Mouse (Mus musculus) hindbrain, embryonic 14.5 days (tissue): ENCODE results near the gene Cacna1c. TPM values are rescaled to one million over a fixed set of nuclear protein-coding genes. Genes with fewer than 3 reads are reported as not detected.

Source experiments
- ATAC-seq: fragments of 200-750 bp; cut with Nextera tagmentation; 2 replicates; pipeline ENCODE4 v1.8.0; 2017; ENCODE audit warnings: moderate number of reproducible peaks, mild to moderate bottlenecking, moderate TSS enrichment, moderate library complexity; ENCODE audit not compliant: low FRiP score
- DNase-seq: peaks from one replicate; pipeline ENCODE4 v3.0.0-alpha.2; 2015; ENCODE audit warnings: low spot score
- H3K27ac ChIP-seq: fragments of 300-500 bp; sonication (generic); 2 replicates; pipeline ENCODE4 v1.5.1; 2014; ENCODE audit warnings: mild to moderate bottlenecking, moderate library complexity
- H3K27me3 ChIP-seq: fragments of 300-500 bp; sonication (generic); 2 replicates; pipeline ENCODE4 v1.6.1; 2014; ENCODE audit warnings: mild to moderate bottlenecking, low read length, mixed read lengths; ENCODE audit not compliant: control insufficient read depth, insufficient read depth
- H3K36me3 ChIP-seq: fragments of 300-500 bp; sonication (generic); replicated peaks from 2 replicates; pipeline ENCODE4 v1.6.1; 2014; ENCODE audit not compliant: control insufficient read depth, insufficient read depth
- H3K4me1 ChIP-seq: fragments of 300-500 bp; sonication (generic); replicated peaks from 2 replicates; pipeline ENCODE4 v1.6.1; 2014; ENCODE audit warnings: antibody characterized with exemption, low read length, mixed read lengths; ENCODE audit not compliant: control insufficient read depth, insufficient read depth
- H3K4me2 ChIP-seq: fragments of 300-500 bp; sonication (generic); replicated peaks from 2 replicates; pipeline ENCODE4 v1.6.1; 2014; ENCODE audit warnings: mild to moderate bottlenecking, moderate library complexity
- H3K4me3 ChIP-seq: fragments of 300-500 bp; sonication (generic); replicated peaks from 2 replicates; pipeline ENCODE4 v1.5.1; 2014; ENCODE audit warnings: mild to moderate bottlenecking, low read length
- H3K9ac ChIP-seq: fragments of 300-500 bp; sonication (generic); 2 replicates; pipeline ENCODE4 v1.6.1; 2014
- H3K9me3 ChIP-seq: fragments of 300-500 bp; sonication (generic); 2 replicates; pipeline ENCODE4 v1.6.1; 2016; ENCODE audit warnings: low read length; ENCODE audit not compliant: control insufficient read depth
- WGBS: fragments of 180-500 bp; shearing (Covaris S2); extraction: QIAGEN DNeasy Blood & Tissue Kit; methylation state at CpG from one replicate; pipeline ENCODE4 v1.1.7; 2014; 5-methylcytosine and 5-hydroxymethylcytosine counted together
- polyA plus RNA-seq: library from polyadenylated mRNA; unstranded; fragments of >200 nt; fragmentation: Nextera tagmentation; extraction: Ambion mirVana; gene quantifications from 2 replicates; pipeline ENCODE4 v1.2.1, GENCODE M21; 2014

Gene Cacna1c
- polyA plus RNA-seq, 1 experiment from 2014 or later, result 10.1 TPM

- Histone ChIP-seq H3K9ac (no peak overlapping the region), H3K4me1 (no peaks in the 10 kb centered on the region), H3K4me3 (no peak overlapping the region), H3K9me3 (no peaks in the 10 kb centered on the region), H3K36me3 (no peaks in the 10 kb centered on the region), H3K27me3 (no peaks in the 10 kb centered on the region), H3K4me2 (no peak overlapping the region), H3K27ac (no peak overlapping the region)
- WGBS, result 95% methylated on average over 4 of the region's 4 CpGs
- DNase-seq, result no peak
- ATAC-seq, result no peak
Measured at GRCm38 (mm10) chr6:119132863-119133262, 63.4 kb downstream of the Cacna1c start.

GRCm38 (mm10) chr6:119132111-119132735 is 64.0 kb downstream of the Cacna1c start:
- no peak overlapping the region for H3K9ac ChIP-seq
- H3K27me3 ChIP-seq, result no peaks in the 10 kb centered on the region
- no peaks in the 10 kb centered on the region for H3K9me3 ChIP-seq
- H3K4me3 ChIP-seq, result no peak overlapping the region
- H3K36me3 ChIP-seq, result no peaks in the 10 kb centered on the region
- no peak for DNase-seq
- H3K4me2 ChIP-seq, result no peak overlapping the region
- 64% methylated on average over 8 of the region's 8 CpGs for WGBS
- no peaks in the 10 kb centered on the region for H3K4me1 ChIP-seq
- no peak overlapping the region for H3K27ac ChIP-seq
- no peak for ATAC-seq

GRCm38 (mm10) chr6:119129664-119130063 is 66.6 kb downstream of the Cacna1c start:
- no peaks in the 10 kb centered on the region; the same call in 1 of the 2 replicates for H3K9me3 ChIP-seq
- H3K9ac ChIP-seq, result no peak overlapping the region
- no peak overlapping the region for H3K4me3 ChIP-seq
- no peak overlapping the region for H3K4me2 ChIP-seq
- no peaks in the 10 kb centered on the region for H3K4me1 ChIP-seq
- H3K27ac ChIP-seq, result no peak overlapping the region
- DNase-seq (no peak), ATAC-seq (no peak)
- H3K27me3 ChIP-seq, result no peaks in the 10 kb centered on the region
- H3K36me3 ChIP-seq, result no peaks in the 10 kb centered on the region
- WGBS, result 81% methylated on average over 5 of the region's 5 CpGs

GRCm38 (mm10) chr6:119128521-119128920 is 67.7 kb downstream of the Cacna1c start:
- Histone ChIP-seq H3K9ac (no peak overlapping the region), H3K4me3 (no peak overlapping the region), H3K27ac (no peak overlapping the region), H3K4me2 (no peak overlapping the region), H3K27me3 (no peaks in the 10 kb centered on the region), H3K4me1 (no peaks in the 10 kb centered on the region), H3K9me3 (no peaks in the 10 kb centered on the region; the same call in 1 of the 2 replicates), H3K36me3 (no peaks in the 10 kb centered on the region)
- 90% methylated on average over 8 of the region's 8 CpGs for WGBS
- ATAC-seq (no peak), DNase-seq (no peak)

- Histone ChIP-seq H3K4me3 (no peak overlapping the region), H3K4me2 (no peak overlapping the region), H3K27me3 (no peaks in the 10 kb centered on the region), H3K9me3 (no peaks in the 10 kb centered on the region; the same call in 1 of the 2 replicates), H3K9ac (no peak overlapping the region), H3K36me3 (no peaks in the 10 kb centered on the region), H3K27ac (no peak overlapping the region), H3K4me1 (no peaks in the 10 kb centered on the region)
- ATAC-seq (no peak), DNase-seq (no peak)
- 90% methylated on average over 1 of the region's 1 CpGs for WGBS
Measured at GRCm38 (mm10) chr6:119128076-119128475, 68.1 kb downstream of the Cacna1c start.

- Histone ChIP-seq H3K27me3 (no peaks in the 10 kb centered on the region), H3K36me3 (no peaks in the 10 kb centered on the region), H3K9me3 (no peaks in the 10 kb centered on the region; the same call in 1 of the 2 replicates), H3K4me1 (no peaks in the 10 kb centered on the region), H3K4me2 (no peak overlapping the region), H3K4me3 (no peak overlapping the region), H3K27ac (no peak overlapping the region), H3K9ac (no peak overlapping the region)
- ATAC-seq (no peak), DNase-seq (no peak)
- 88% methylated on average over 3 of the region's 3 CpGs for WGBS
Measured at GRCm38 (mm10) chr6:119126991-119127390, 69.2 kb downstream of the Cacna1c start.

GRCm38 (mm10) chr6:119118371-119118770 is 77.8 kb downstream of the Cacna1c start:
- no peak overlapping the region for H3K9ac ChIP-seq
- H3K9me3 ChIP-seq, result no peaks in the 10 kb centered on the region
- H3K4me3 ChIP-seq, result no peak overlapping the region
- H3K4me1 ChIP-seq, result no peaks in the 10 kb centered on the region
- no peak overlapping the region for H3K4me2 ChIP-seq
- DNase-seq (no peak), ATAC-seq (no peak)
- no peak overlapping the region for H3K27ac ChIP-seq
- no peaks in the 10 kb centered on the region for H3K27me3 ChIP-seq
- no peaks in the 10 kb centered on the region for H3K36me3 ChIP-seq
- 70% methylated on average over 4 of the region's 4 CpGs for WGBS

- 91% methylated on average over 3 of the region's 3 CpGs for WGBS
- DNase-seq (no peak), ATAC-seq (no peak)
- no peaks in the 10 kb centered on the region for H3K4me1 ChIP-seq
- H3K36me3 ChIP-seq, result no peaks in the 10 kb centered on the region
- H3K27me3 ChIP-seq, result no peaks in the 10 kb centered on the region
- no peak overlapping the region for H3K27ac ChIP-seq
- H3K4me3 ChIP-seq, result no peak overlapping the region
- H3K9ac ChIP-seq, result no peak overlapping the region
- no peak overlapping the region for H3K4me2 ChIP-seq
- H3K9me3 ChIP-seq, result no peaks in the 10 kb centered on the region
Measured at GRCm38 (mm10) chr6:119116290-119116689, 79.9 kb downstream of the Cacna1c start.

GRCm38 (mm10) chr6:119113362-119113761 is 82.9 kb downstream of the Cacna1c start:
- 85% methylated on average over 4 of the region's 4 CpGs for WGBS
- Histone ChIP-seq H3K4me1 (peaks cover 3% of the 10 kb centered on the region; the same call in 1 of the 2 replicates), H3K4me2 (no peak overlapping the region), H3K9me3 (no peaks in the 10 kb centered on the region), H3K9ac (no peak overlapping the region), H3K4me3 (no peak overlapping the region), H3K27me3 (no peaks in the 10 kb centered on the region), H3K27ac (no peak overlapping the region), H3K36me3 (no peaks in the 10 kb centered on the region)
- DNase-seq (no peak), ATAC-seq (no peak)

GRCm38 (mm10) chr6:119110369-119110768 is 85.8 kb downstream of the Cacna1c start:
- Histone ChIP-seq H3K9me3 (no peaks in the 10 kb centered on the region), H3K4me3 (no peak overlapping the region), H3K27ac (no peak overlapping the region), H3K4me2 (no peak overlapping the region), H3K4me1 (peaks cover 19% of the 10 kb centered on the region), H3K36me3 (no peaks in the 10 kb centered on the region), H3K9ac (no peak overlapping the region), H3K27me3 (peaks cover 9% of the 10 kb centered on the region; the same call in 1 of the 2 replicates)
- DNase-seq (no peak), ATAC-seq (no peak)
- WGBS, result 78% methylated on average over 5 of the region's 5 CpGs
